Mouse (Mus musculus) forebrain, embryonic 14.5 days (tissue): ENCODE measurements around the gene Pecam1. TPM values are rescaled to one million over a fixed set of nuclear protein-coding genes. Genes with fewer than 3 reads are reported as not detected.
"Not testable (repeated sequence)": the region's sequence is repeated elsewhere in the genome, so short reads cannot be mapped to it uniquely, and the experiment has no call there.

ENCODE experiments used
- ATAC-seq: fragments of 200-750 bp; cut with Nextera tagmentation; 2 replicates; pipeline ENCODE4 v1.8.0; 2017; ENCODE audit warnings: mild to moderate bottlenecking, moderate library complexity
- DNase-seq: peaks from one replicate; pipeline ENCODE4 v3.0.0-alpha.2; 2015; ENCODE audit warnings: low spot score
- H3K27ac ChIP-seq: fragments of 300-500 bp; sonication (generic); 2 replicates; pipeline ENCODE4 v1.5.1; 2014; ENCODE audit warnings: low read depth, mild to moderate bottlenecking, control low read depth, low read length, moderate library complexity
- H3K27me3 ChIP-seq: fragments of 300-500 bp; sonication (generic); replicated peaks from 2 replicates; pipeline ENCODE4 v1.6.1; 2014; ENCODE audit warnings: low read length, control low read depth, mixed read lengths; ENCODE audit not compliant: control insufficient read depth, insufficient read depth
- H3K36me3 ChIP-seq: fragments of 300-500 bp; sonication (generic); 2 replicates; pipeline ENCODE4 v1.6.1; 2014; ENCODE audit warnings: low read length, control low read depth; ENCODE audit not compliant: control insufficient read depth, insufficient read depth
- H3K4me1 ChIP-seq: fragments of 300-500 bp; sonication (generic); 2 replicates; pipeline ENCODE4 v1.6.1; 2014; ENCODE audit warnings: antibody characterized with exemption, low read length, control low read depth; ENCODE audit not compliant: control insufficient read depth, insufficient read depth
- H3K4me2 ChIP-seq: fragments of 300-500 bp; sonication (generic); 2 replicates; pipeline ENCODE4 v1.6.1; 2014; ENCODE audit warnings: mild to moderate bottlenecking, control low read depth, low read length
- H3K4me3 ChIP-seq: fragments of 300-500 bp; sonication (generic); 2 replicates; pipeline ENCODE4 v1.5.1; 2014; ENCODE audit warnings: low read depth, low read length, control low read depth
- H3K9ac ChIP-seq: fragments of 300-500 bp; sonication (generic); 2 replicates; pipeline ENCODE4 v1.6.1; 2014; ENCODE audit warnings: mild to moderate bottlenecking, low read length, control low read depth, moderate library complexity
- H3K9me3 ChIP-seq: fragments of 300-500 bp; sonication (generic); replicated peaks from 2 replicates; pipeline ENCODE4 v1.6.1; 2016; ENCODE audit warnings: low read length, control low read depth, mixed read lengths; ENCODE audit not compliant: control insufficient read depth
- WGBS: fragments of 180-500 bp; shearing (Covaris S2); extraction: QIAGEN DNeasy Blood & Tissue Kit; methylation state at CpG from one replicate; pipeline ENCODE4 v1.1.7; 2014; 5-methylcytosine and 5-hydroxymethylcytosine counted together
- polyA plus RNA-seq: library from polyadenylated mRNA; unstranded; fragments of >200 nt; fragmentation: Nextera tagmentation; extraction: Ambion mirVana; gene quantifications from 2 replicates; pipeline ENCODE4 v1.2.1, GENCODE M21; 2014

The Pecam1 gene
- polyA plus RNA-seq, 1 experiment from 2014 or later = 16.8 TPM

GRCm38 (mm10) chr11:106724916-106725235 lies 25.6 kb downstream of the Pecam1 start:
- H3K27ac ChIP-seq, ATAC-seq, H3K4me1 ChIP-seq, H3K27me3 ChIP-seq, H3K36me3 ChIP-seq, H3K9ac ChIP-seq, H3K4me3 ChIP-seq, H3K9me3 ChIP-seq, H3K4me2 ChIP-seq, DNase-seq: not testable (repeated sequence)
- WGBS = 93% methylated on average over 9 of the region's 9 CpGs

GRCm38 (mm10) chr11:106724176-106724915 lies 26.1 kb downstream of the Pecam1 start:
- H3K4me3 ChIP-seq = no peak overlapping the region
- no peaks in the 10 kb centered on the region for H3K27me3 ChIP-seq
- no peaks in the 10 kb centered on the region for H3K4me1 ChIP-seq
- DNase-seq (no peak), ATAC-seq (no peak)
- no peak overlapping the region for H3K27ac ChIP-seq
- H3K9ac ChIP-seq = no peak overlapping the region
- 87% methylated on average over 10 of the region's 10 CpGs for WGBS
- no peaks in the 10 kb centered on the region for H3K9me3 ChIP-seq
- no peak overlapping the region for H3K4me2 ChIP-seq
- no peaks in the 10 kb centered on the region for H3K36me3 ChIP-seq

GRCm38 (mm10) chr11:106723611-106724125 lies 26.8 kb downstream of the Pecam1 start:
- no peaks in the 10 kb centered on the region for H3K36me3 ChIP-seq
- no peak for ATAC-seq
- no peaks in the 10 kb centered on the region for H3K27me3 ChIP-seq
- no peak overlapping the region for H3K27ac ChIP-seq
- H3K4me1 ChIP-seq = no peaks in the 10 kb centered on the region
- WGBS = 82% methylated on average over 15 of the region's 15 CpGs
- peak; percentile 12 for DNase-seq
- no peaks in the 10 kb centered on the region for H3K9me3 ChIP-seq
- H3K4me3 ChIP-seq = no peak overlapping the region
- H3K9ac ChIP-seq = no peak overlapping the region
- no peak overlapping the region for H3K4me2 ChIP-seq

GRCm38 (mm10) chr11:106722831-106723361 lies 27.5 kb downstream of the Pecam1 start:
- Histone ChIP-seq H3K9ac (no peak overlapping the region), H3K9me3 (no peaks in the 10 kb centered on the region), H3K4me3 (no peak overlapping the region), H3K4me1 (no peaks in the 10 kb centered on the region), H3K4me2 (no peak overlapping the region), H3K36me3 (no peaks in the 10 kb centered on the region), H3K27me3 (no peaks in the 10 kb centered on the region), H3K27ac (no peak overlapping the region)
- no peak for ATAC-seq
- DNase-seq = no peak
- 33% methylated on average over 7 of the region's 7 CpGs for whole genome bisulfite sequencing

- H3K4me3 ChIP-seq = no peak overlapping the region
- H3K4me1 ChIP-seq = no peaks in the 10 kb centered on the region
- no peak for ATAC-seq
- H3K27ac ChIP-seq = no peak overlapping the region
- no peaks in the 10 kb centered on the region for H3K27me3 ChIP-seq
- no peaks in the 10 kb centered on the region for H3K9me3 ChIP-seq
- H3K4me2 ChIP-seq = no peak overlapping the region
- 89% methylated on average over 8 of the region's 8 CpGs for WGBS
- no peak overlapping the region for H3K9ac ChIP-seq
- no peaks in the 10 kb centered on the region for H3K36me3 ChIP-seq
- DNase-seq = no peak
Measured at GRCm38 (mm10) chr11:106720379-106720778, 30.0 kb downstream of the Pecam1 start.

GRCm38 (mm10) chr11:106716568-106716967 lies 33.9 kb downstream of the Pecam1 start:
- Histone ChIP-seq H3K9ac (no peak overlapping the region), H3K4me2 (no peak overlapping the region), H3K4me1 (no peaks in the 10 kb centered on the region), H3K9me3 (no peaks in the 10 kb centered on the region), H3K27ac (no peak overlapping the region), H3K4me3 (no peak overlapping the region), H3K36me3 (no peaks in the 10 kb centered on the region), H3K27me3 (no peaks in the 10 kb centered on the region)
- DNase-seq (no peak), ATAC-seq (no peak)
- WGBS = 82% methylated on average over 5 of the region's 5 CpGs

GRCm38 (mm10) chr11:106715066-106715465 lies 35.4 kb downstream of the Pecam1 start:
- Histone ChIP-seq H3K27ac (no peak overlapping the region), H3K4me2 (no peak overlapping the region), H3K4me3 (no peak overlapping the region), H3K36me3 (no peaks in the 10 kb centered on the region), H3K9me3 (no peaks in the 10 kb centered on the region), H3K9ac (no peak overlapping the region), H3K27me3 (no peaks in the 10 kb centered on the region), H3K4me1 (no peaks in the 10 kb centered on the region)
- 90% methylated on average over 6 of the region's 6 CpGs for WGBS
- DNase-seq (no peak), ATAC-seq (no peak)

GRCm38 (mm10) chr11:106710789-106711188 lies 39.6 kb downstream of the Pecam1 start:
- WGBS = 79% methylated on average over 5 of the region's 5 CpGs

GRCm38 (mm10) chr11:106709227-106709985 lies 41.0 kb downstream of the Pecam1 start:
- Histone ChIP-seq H3K27ac (no peak overlapping the region), H3K4me1 (no peaks in the 10 kb centered on the region), H3K9me3 (no peaks in the 10 kb centered on the region), H3K9ac (no peak overlapping the region), H3K4me3 (no peak overlapping the region), H3K4me2 (no peak overlapping the region), H3K36me3 (no peaks in the 10 kb centered on the region), H3K27me3 (no peaks in the 10 kb centered on the region)
- DNase-seq (no peak), ATAC-seq (no peak)
- 35% methylated on average over 15 of the region's 15 CpGs for WGBS

More at GRCm38 (mm10) chr11:106710789-106711188, 39.6 kb downstream of the Pecam1 start:
- ATAC-seq (no peak), DNase-seq (no peak)
- H3K36me3 ChIP-seq = no peaks in the 10 kb centered on the region
- no peak overlapping the region for H3K27ac ChIP-seq
- H3K27me3 ChIP-seq = no peaks in the 10 kb centered on the region
- no peaks in the 10 kb centered on the region for H3K4me1 ChIP-seq
- no peak overlapping the region for H3K4me3 ChIP-seq
- H3K9ac ChIP-seq = no peak overlapping the region
- H3K9me3 ChIP-seq = no peaks in the 10 kb centered on the region
- H3K4me2 ChIP-seq = no peak overlapping the region
